Mouse (Mus musculus) C2C12 (cell line): Measurements from ENCODE around the gene Prkab1.

Experiments
- CEBPB ChIP-seq: IDR thresholded peaks from one replicate; pipeline ENCODE4 v1.6.1; 2011; ENCODE audit warnings: low read depth, mild to moderate bottlenecking, control low read depth, moderate library complexity
- CTCF ChIP-seq: IDR thresholded peaks from one replicate; pipeline ENCODE4 v1.5.1; 2011; ENCODE audit not compliant: control insufficient read depth, insufficient read depth, insufficient read length
- MAX ChIP-seq: IDR thresholded peaks from one replicate; pipeline ENCODE4 v1.6.1; 2011; ENCODE audit warnings: mild to moderate bottlenecking, control low read depth
- MYOD1 ChIP-seq: IDR thresholded peaks from one replicate; pipeline ENCODE4 v1.6.1; 2011; ENCODE audit warnings: low read depth; ENCODE audit not compliant: control insufficient read depth, insufficient read length
- MYOG ChIP-seq: IDR thresholded peaks from one replicate; pipeline ENCODE4 v1.6.1; 2011; ENCODE audit not compliant: control insufficient read depth, insufficient read length; ENCODE audit errors: extremely low read depth

DNA sequence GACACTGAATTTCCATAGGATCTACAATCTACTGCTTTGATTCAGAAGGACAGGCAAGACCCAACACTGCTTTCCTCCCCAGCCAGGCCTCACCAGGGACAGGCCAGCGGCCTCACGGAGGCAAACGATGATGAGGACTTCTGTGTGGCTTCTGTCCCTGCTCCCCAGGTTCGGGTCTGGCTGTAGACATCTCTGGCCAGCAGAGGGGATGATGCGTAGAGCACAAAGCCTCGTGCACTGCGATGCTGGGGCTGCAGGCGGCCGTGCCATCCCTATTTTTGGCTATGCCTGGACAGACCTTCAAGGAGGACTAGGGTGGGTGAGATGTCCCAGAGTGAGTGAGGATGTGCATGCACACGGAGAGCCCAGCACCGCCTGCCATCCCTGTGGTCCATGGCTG lies 10.1 kb downstream of the Prkab1 start:
- no peak for TF ChIP-seq CTCF
- TF ChIP-seq CEBPB: no peak
- no peak for TF ChIP-seq MAX
- no peak for TF ChIP-seq MYOG
- no peak for TF ChIP-seq MYOD1
